17 mouse cellular contexts compared by ENCODE assay signal in genomic region chr17:64901721-64902623, GRCm38 (mm10).
DNase-seq lines count a peak whose midpoint lies in the region; ATAC-seq and TF ChIP-seq lines count a peak whose summit lies in the region.
"Had no signal": no experiment of that assay in that cellular context is flagged by ENCODE, and none has a peak within 500 bp of the region (broad histone marks: within the 10 kb centered on the region; RNA-seq: fewer than 3 reads in every experiment).

No protein-coding gene starts in this region.

- H3K9me3 ChIP-seq in midbrain, embryonic 11.5 days (ENCODE audit: control insufficient read depth, low read length) = no peaks in the 10 kb centered on the region
- no peaks in the 10 kb centered on the region for H3K9me3 ChIP-seq in midbrain, postnatal 0 days (ENCODE audit: low read length)
- H3K9me3 ChIP-seq in midbrain, embryonic 13.5 days = no peaks in the 10 kb centered on the region

- no peak overlapping the region for H3K4me2 ChIP-seq in midbrain, embryonic 11.5 days
- H3K4me2 ChIP-seq in midbrain, postnatal 0 days (ENCODE audit: low read depth, low read length, poor library complexity, severe bottlenecking) = no peak overlapping the region
- no peak overlapping the region for H3K4me2 ChIP-seq in midbrain, embryonic 13.5 days (replicated peaks)
- H3K4me2 ChIP-seq: embryonic facial prominence, embryonic 12.5 days; heart, embryonic 11.5 days; lung, embryonic 14.5 days had no signal

- H3K9ac ChIP-seq in midbrain, embryonic 11.5 days (ENCODE audit: low read length) = no peak overlapping the region
- H3K9ac ChIP-seq in midbrain, postnatal 0 days (replicated peaks; ENCODE audit: low read length, poor library complexity, severe bottlenecking) = no peak overlapping the region
- no peak overlapping the region for H3K9ac ChIP-seq in midbrain, embryonic 13.5 days (replicated peaks)
- H3K9ac ChIP-seq: embryonic facial prominence, embryonic 12.5 days; lung, embryonic 14.5 days had no signal

- no peaks in the 10 kb centered on the region; the same call in 1 of the 2 replicates for H3K4me1 ChIP-seq in midbrain, embryonic 11.5 days (ENCODE audit: control insufficient read depth, insufficient read depth, low read length)
- no peaks in the 10 kb centered on the region for H3K4me1 ChIP-seq in midbrain, postnatal 0 days (ENCODE audit: insufficient read depth, low read length)
- peaks cover 21% of the 10 kb centered on the region for H3K4me1 ChIP-seq in midbrain, embryonic 13.5 days (replicated peaks)
- H3K4me1 ChIP-seq: embryonic facial prominence, embryonic 12.5 days had no signal

- H3K27ac ChIP-seq in midbrain, embryonic 11.5 days (ENCODE audit: low read depth, low read length) = no peak overlapping the region
- H3K27ac ChIP-seq in midbrain, postnatal 0 days (ENCODE audit: low read depth, low read length) = no peak overlapping the region
- peak overlapping the region; percentile 81 for H3K27ac ChIP-seq in midbrain, embryonic 13.5 days
- H3K27ac ChIP-seq: embryonic facial prominence, embryonic 12.5 days had no signal

- ATAC-seq in midbrain, embryonic 11.5 days (ENCODE audit: low FRiP score) = peak; percentile 67
- no peak for ATAC-seq in midbrain, postnatal 0 days (ENCODE audit: low FRiP score)
- peak; percentile 80 for ATAC-seq in midbrain, embryonic 13.5 days
- ATAC-seq: Patski had no signal

- H3K4me3 ChIP-seq in midbrain, embryonic 11.5 days (ENCODE audit: low read depth, low read length) = no peak overlapping the region
- H3K4me3 ChIP-seq in midbrain, postnatal 0 days (ENCODE audit: low read depth, low read length) = no peak overlapping the region
- H3K4me3 ChIP-seq in midbrain, embryonic 13.5 days (replicated peaks) = no peak overlapping the region
- H3K4me3 ChIP-seq: embryonic facial prominence, embryonic 12.5 days had no signal

- 68% methylated on average over 17 of the region's 17 CpGs for WGBS in midbrain, embryonic 11.5 days
- WGBS in midbrain, postnatal 0 days = 42% methylated on average over 17 of the region's 17 CpGs
- 46% methylated on average over 17 of the region's 17 CpGs for WGBS in midbrain, embryonic 13.5 days

- peak; percentile 32 for DNase-seq in embryo, embryonic 11 days
- DNase-seq in embryo, embryonic 10.5 days (ENCODE audit: low spot score) = no peak
- no peak for DNase-seq in midbrain, embryonic 11.5 days (ENCODE audit: low spot score, missing footprints)
- DNase-seq in midbrain, postnatal 0 days (ENCODE audit: low spot score) = no peak
- DNase-seq in skeletal muscle tissue, adult 2 months (ENCODE audit: low read depth, low spot score) = peak; percentile 25
- no peak for DNase-seq in liver
- no peak for DNase-seq in frontal cortex, postnatal 25 days (ENCODE audit: low spot score in 2 of 2)
- DNase-seq: adrenal gland, postnatal 36 days; cerebellum, postnatal 14 days; gastrocnemius, postnatal 36 days; kidney, adult 8-10 months; lung, embryonic 14.5 days; thymus, postnatal 25 days had no signal

- TF ChIP-seq CTCF in midbrain, postnatal 0 days (IDR thresholded peaks at IDR 0.05) = no peak

- no peaks in the 10 kb centered on the region for H3K36me3 ChIP-seq in midbrain, embryonic 11.5 days (ENCODE audit: control insufficient read depth, insufficient read depth, low read length)
- H3K36me3 ChIP-seq in midbrain, postnatal 0 days (ENCODE audit: insufficient read depth, low read length) = no peaks in the 10 kb centered on the region
- no peaks in the 10 kb centered on the region for H3K36me3 ChIP-seq in midbrain, embryonic 13.5 days
- H3K36me3 ChIP-seq: embryonic facial prominence, embryonic 12.5 days had no signal

- H3K27me3 ChIP-seq in midbrain, embryonic 11.5 days (ENCODE audit: control insufficient read depth, insufficient read depth, low read length) = no peaks in the 10 kb centered on the region
- H3K27me3 ChIP-seq in midbrain, postnatal 0 days (ENCODE audit: insufficient read depth, low read length) = no peaks in the 10 kb centered on the region
- no peaks in the 10 kb centered on the region for H3K27me3 ChIP-seq in midbrain, embryonic 13.5 days
- H3K27me3 ChIP-seq: embryonic facial prominence, embryonic 12.5 days had no signal

Comparison
In these comparisons a context has a peak if more than half of its experiments do, and no peak if none do; other contexts are left out.
1. DNase-seq: peak in embryo, embryonic 11 days (single experiment) and skeletal muscle tissue, adult 2 months (single experiment); none in embryo, embryonic 10.5 days (single experiment), midbrain, embryonic 11.5 days (single experiment), midbrain, postnatal 0 days (single experiment), liver (single experiment) and frontal cortex, postnatal 25 days (0 of 2).